Mouse (Mus musculus) ES-E14 (cell line): Measurements from ENCODE around the gene Tmem117. TPM values are rescaled to one million over a fixed set of nuclear protein-coding genes. Genes with fewer than 3 reads are reported as not detected.

Source experiments
- DNase-seq: peaks from one replicate; pipeline ENCODE4 v3.0.0-alpha.2; 2013; ENCODE audit warnings: low read depth, low spot score
- H3K27ac ChIP-seq: 2 replicates; pipeline ENCODE4 v1.5.1; 2012; ENCODE audit warnings: low read depth, mild to moderate bottlenecking, low read length, moderate library complexity, mixed read lengths; ENCODE audit not compliant: poor library complexity, insufficient read depth, severe bottlenecking
- H3K36me3 ChIP-seq: 2 replicates; pipeline ENCODE4 v1.6.1; 2012; ENCODE audit warnings: mild to moderate bottlenecking, low read length, moderate library complexity, mixed read lengths; ENCODE audit not compliant: control insufficient read depth, poor library complexity, insufficient read depth, severe bottlenecking
- H3K4me1 ChIP-seq, 2 experiments: fragments of 150-350 bp in 1 of 2; sonication (generic) in 1 of 2; 2 replicates each; pipeline ENCODE4 v1.6.1; 2012; ENCODE audit warnings: low read length in 2 of 2, mild to moderate bottlenecking in 1 of 2, mixed read lengths in 1 of 2; ENCODE audit not compliant: control insufficient read depth in 2 of 2, insufficient read depth in 2 of 2, poor library complexity in 1 of 2
- H3K4me3 ChIP-seq, 2 experiments: fragments of 150-350 bp in 1 of 2; sonication (generic) in 1 of 2; 2 replicates each; pipeline ENCODE4 v1.5.1; 2012; ENCODE audit warnings: low read length in 2 of 2, low read depth in 1 of 2, mild to moderate bottlenecking in 1 of 2, mixed read lengths in 1 of 2; ENCODE audit not compliant: insufficient read depth in 1 of 2, poor library complexity in 1 of 2, severe bottlenecking in 1 of 2
- H3K9ac ChIP-seq: 2 replicates; pipeline ENCODE4 v1.6.1; 2012; ENCODE audit warnings: low read depth, mild to moderate bottlenecking, low read length, mixed read lengths; ENCODE audit not compliant: poor library complexity, insufficient read depth, severe bottlenecking
- H3K9me3 ChIP-seq: fragments of 150-350 bp; sonication (generic); 2 replicates; pipeline ENCODE4 v1.6.1; 2012; ENCODE audit warnings: low read depth, mild to moderate bottlenecking, low read length; ENCODE audit not compliant: control insufficient read depth, insufficient read depth
- CHD2 ChIP-seq: IDR thresholded peaks from 2 replicates; pipeline ENCODE4 v1.6.1; 2014; ENCODE audit warnings: mild to moderate bottlenecking, low read depth, low read length, inconsistent platforms
- HCFC1 ChIP-seq: IDR thresholded peaks from 2 replicates; pipeline ENCODE4 v1.6.1; 2012; ENCODE audit warnings: low read length, inconsistent platforms, borderline replicate concordance; ENCODE audit not compliant: insufficient read depth
- MAFK ChIP-seq: IDR thresholded peaks from 2 replicates; pipeline ENCODE4 v1.6.1; 2014; ENCODE audit warnings: mild to moderate bottlenecking, low read depth, low read length, inconsistent platforms; ENCODE audit not compliant: insufficient read depth
- ZC3H11A ChIP-seq: IDR thresholded peaks from 2 replicates; pipeline ENCODE4 v1.6.1; 2012; ENCODE audit warnings: low read depth, mild to moderate bottlenecking, inconsistent platforms, low read length, borderline replicate concordance
- ZNF384 ChIP-seq: IDR thresholded peaks from 2 replicates; pipeline ENCODE4 v1.6.1; 2012; ENCODE audit warnings: low read depth, low read length, inconsistent platforms
- in situ Hi-C, 2 experiments: fragments of 600-800 bp; cut with MboI; formaldehyde crosslinking; loops; one replicate each; pipeline ENCODE4 v1.15.1; 2025; ENCODE audit warnings: low sequenced_read_pairs in 2 of 2, inconsistent platforms in 1 of 2; ENCODE audit not compliant: unreplicated experiment in 2 of 2
- total RNA-seq: library from RNA; depleted of rRNA; stranded (reverse); fragments of 300-350 nt; gene quantifications from 2 replicates; pipeline ENCODE4 v1.2.3, GENCODE M21; 2012; rRNA removed

Tmem117 gene
- total RNA-seq, 1 experiment: 0.71 TPM

DNA sequence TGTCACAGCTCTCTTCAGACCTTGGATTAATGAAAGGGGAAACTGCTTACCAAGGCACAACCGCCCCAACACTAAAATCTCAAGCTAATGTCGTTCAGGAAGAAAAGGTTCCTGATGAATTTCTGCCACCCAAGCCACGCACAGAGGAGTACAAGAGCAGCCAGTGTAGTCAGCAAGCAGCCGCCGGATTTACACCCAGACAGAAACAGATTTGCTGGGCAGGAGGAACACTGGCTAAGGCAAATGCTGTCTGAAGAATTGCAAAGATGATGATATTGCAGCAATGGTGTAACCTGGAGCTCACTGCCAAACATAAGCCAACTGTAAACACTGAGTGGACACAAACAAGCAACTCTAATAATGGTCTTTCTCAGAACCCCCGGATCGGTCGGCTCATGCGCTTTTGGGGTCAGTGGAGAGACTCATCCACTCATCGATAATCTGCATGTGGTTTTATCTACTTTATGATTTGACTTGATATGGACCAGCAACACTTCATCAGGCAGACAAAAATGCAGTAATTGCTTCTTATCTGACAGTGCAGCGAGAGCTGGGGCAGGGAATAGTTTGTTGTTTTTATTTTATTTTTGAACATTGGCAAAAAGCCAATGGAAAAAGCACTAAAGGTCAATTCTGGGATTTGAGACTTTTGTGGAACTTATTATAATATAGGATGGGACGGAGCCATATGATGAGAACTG is 509.8 kb downstream of the Tmem117 start:
- TF ChIP-seq HCFC1 (no peak), MAFK (no peak), ZNF384 (no peak), CHD2 (no peak), ZC3H11A (no peak)
- Histone ChIP-seq H3K4me1 (no peaks in the 10 kb centered on the region), H3K36me3 (no peaks in the 10 kb centered on the region), H3K9me3 (no peaks in the 10 kb centered on the region), H3K27ac (no peak overlapping the region), H3K9ac (no peak overlapping the region), H3K4me3 (no peak overlapping the region)
- no peak for DNase-seq
- in situ Hi-C loops: no loop called here

DNA sequence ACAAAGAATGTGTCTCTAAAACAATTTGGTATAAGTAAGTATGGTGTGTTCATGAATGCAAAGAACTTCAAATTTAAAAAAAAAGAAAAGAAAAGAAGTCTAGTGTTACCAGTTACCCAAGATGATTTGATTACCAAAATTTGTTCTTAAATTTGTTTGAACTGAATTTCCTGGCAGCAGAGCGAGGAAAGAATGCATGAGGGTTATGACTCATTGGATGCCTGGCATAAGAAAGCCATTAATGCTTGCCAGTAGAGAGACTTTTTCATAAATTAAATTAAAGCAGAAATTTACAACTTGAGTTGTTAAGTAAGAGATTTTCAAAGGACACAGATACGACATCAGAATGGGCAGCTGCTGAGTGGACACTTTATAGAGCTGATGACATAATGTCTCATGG is 515.1 kb downstream of the Tmem117 start:
- in situ Hi-C loops: no loop called here
- no peak overlapping the region for H3K27ac ChIP-seq
- H3K4me3 ChIP-seq: no peak overlapping the region
- H3K9me3 ChIP-seq: no peaks in the 10 kb centered on the region
- DNase-seq: no peak
- TF ChIP-seq MAFK (no peak), ZC3H11A (no peak), CHD2 (no peak), ZNF384 (no peak), HCFC1 (no peak)
- no peaks in the 10 kb centered on the region for H3K36me3 ChIP-seq
- H3K9ac ChIP-seq: no peak overlapping the region
- H3K4me1 ChIP-seq: no peaks in the 10 kb centered on the region

DNA sequence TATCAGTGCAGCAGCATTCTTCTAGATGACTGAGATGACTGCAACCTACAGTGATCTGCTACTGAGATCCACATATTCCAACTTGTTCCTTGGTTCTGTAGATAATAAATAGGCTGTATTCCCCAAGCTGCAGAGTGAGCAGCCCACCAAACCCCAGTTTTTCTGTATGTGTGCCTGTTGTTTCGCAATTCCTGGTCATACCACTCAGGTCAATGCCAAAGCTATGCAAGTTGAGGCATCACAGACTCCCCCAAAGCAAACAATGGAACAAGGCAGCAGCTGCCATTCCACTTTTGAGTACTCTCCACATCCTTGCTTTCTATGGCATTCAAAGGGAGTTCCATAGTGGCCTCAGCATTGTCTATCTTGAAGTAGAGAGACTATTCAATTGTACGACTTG is 516.1 kb downstream of the Tmem117 start:
- no peak overlapping the region for H3K4me3 ChIP-seq
- DNase-seq: no peak
- H3K9me3 ChIP-seq: no peaks in the 10 kb centered on the region
- no peaks in the 10 kb centered on the region for H3K36me3 ChIP-seq
- H3K4me1 ChIP-seq: no peaks in the 10 kb centered on the region
- in situ Hi-C loops: no loop called here
- TF ChIP-seq ZC3H11A (no peak), CHD2 (no peak), HCFC1 (no peak), ZNF384 (no peak), MAFK (no peak)
- H3K9ac ChIP-seq: no peak overlapping the region
- no peak overlapping the region for H3K27ac ChIP-seq

Other genes starting within 250 kb of the Tmem117 start
- gene Adamts20, start 163.8 kb upstream of the Tmem117 start, total RNA-seq: 0.63 and 0.80 TPM in 2 replicates
- gene Pus7l, start 85.7 kb upstream of the Tmem117 start, total RNA-seq: 4.1 and 6.6 TPM in 2 replicates
- 2.3 and 2.4 TPM in 2 replicates for gene Irak4, start 85.6 kb upstream of the Tmem117 start, total RNA-seq
- gene Twf1, start 39.3 kb upstream of the Tmem117 start, total RNA-seq: 29.7 and 45.6 TPM in 2 replicates